Mouse (Mus musculus) kidney, adult 2 months (tissue): ENCODE data around the gene Birc6.

Source experiments
- CTCF ChIP-seq: fragments of 200-500 bp; conservative IDR thresholded peaks from 2 replicates; pipeline ENCODE4 v1.5.1; 2011; ENCODE audit warnings: low read depth, mild to moderate bottlenecking, control low read depth, low read length, moderate library complexity, mixed read lengths; ENCODE audit not compliant: insufficient read depth, insufficient read length
- POLR2A ChIP-seq: fragments of 200-500 bp; IDR thresholded peaks from one replicate; pipeline ENCODE4 v1.6.1; 2011; ENCODE audit warnings: low read depth, low read length, control low read depth

DNA sequence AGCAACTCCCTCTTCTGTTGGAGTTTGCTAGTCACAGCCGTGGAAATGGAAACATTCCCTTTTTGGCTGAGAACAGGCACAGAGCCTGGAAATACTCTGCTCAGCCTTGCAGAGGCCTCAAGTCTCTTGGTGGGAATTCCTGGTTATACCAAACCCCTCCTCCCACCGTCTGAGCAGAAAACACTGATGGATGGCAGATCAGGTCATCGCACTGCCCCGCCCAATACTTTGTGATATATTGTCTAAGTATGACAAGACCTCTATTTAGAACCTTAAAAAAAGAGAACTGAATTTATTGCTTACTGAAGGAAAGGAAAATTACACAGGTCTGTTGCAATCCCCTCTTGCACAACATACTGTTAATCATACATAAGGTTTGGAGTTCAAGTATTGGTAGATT, 182.6 kb downstream of the Birc6 start:
- TF ChIP-seq CTCF: no peak
- no peak for TF ChIP-seq POLR2A
